Comparison of ENCODE assay signal across 17 mouse cellular contexts in genomic region chr11:9962696-9963202, GRCm38 (mm10).
DNase-seq lines count a peak whose midpoint lies in the region; ATAC-seq and TF ChIP-seq lines count a peak whose summit lies in the region.
"Had no signal": no experiment of that assay in that cellular context is flagged by ENCODE, and none has a peak within 500 bp of the region (broad histone marks: within the 10 kb centered on the region; RNA-seq: fewer than 3 reads in every experiment).

No protein-coding gene starts in this region.

- TF ChIP-seq CTCF in midbrain, postnatal 0 days (IDR thresholded peaks at IDR 0.05) = no peak

- no peak overlapping the region for H3K4me2 ChIP-seq in hindbrain, embryonic 11.5 days (replicated peaks; ENCODE audit: low read depth, low read length)
- no peak overlapping the region for H3K4me2 ChIP-seq in midbrain, embryonic 14.5 days (ENCODE audit: low read length)
- no peak overlapping the region for H3K4me2 ChIP-seq in midbrain, postnatal 0 days (ENCODE audit: low read depth, low read length, poor library complexity, severe bottlenecking)
- H3K4me2 ChIP-seq: forebrain, embryonic 13.5 days; heart, embryonic 12.5 days; hindbrain, embryonic 13.5 days had no signal

- H3K4me3 ChIP-seq in hindbrain, embryonic 11.5 days (ENCODE audit: low read depth, low read length) = no peak overlapping the region
- H3K4me3 ChIP-seq in hindbrain, embryonic 10.5 days = no peak overlapping the region
- H3K4me3 ChIP-seq in midbrain, embryonic 14.5 days (replicated peaks; ENCODE audit: low read depth, low read length) = no peak overlapping the region
- no peak overlapping the region for H3K4me3 ChIP-seq in midbrain, postnatal 0 days (ENCODE audit: low read depth, low read length)
- H3K4me3 ChIP-seq: embryonic facial prominence, embryonic 10.5 days; forebrain, embryonic 13.5 days; gastrocnemius, adult 2 months; heart, embryonic 12.5 days; hindbrain, embryonic 13.5 days had no signal

- no peaks in the 10 kb centered on the region for H3K36me3 ChIP-seq in hindbrain, embryonic 11.5 days (ENCODE audit: control insufficient read depth, insufficient read depth, low read length)
- no peaks in the 10 kb centered on the region for H3K36me3 ChIP-seq in hindbrain, embryonic 10.5 days
- no peaks in the 10 kb centered on the region for H3K36me3 ChIP-seq in midbrain, embryonic 14.5 days (ENCODE audit: control insufficient read depth, insufficient read depth, low read length)
- H3K36me3 ChIP-seq in midbrain, postnatal 0 days (ENCODE audit: insufficient read depth, low read length) = no peaks in the 10 kb centered on the region
- H3K36me3 ChIP-seq: embryonic facial prominence, embryonic 10.5 days; heart, embryonic 12.5 days; hindbrain, embryonic 13.5 days had no signal

- H3K27me3 ChIP-seq in hindbrain, embryonic 11.5 days (ENCODE audit: control insufficient read depth, insufficient read depth, low read length) = no peaks in the 10 kb centered on the region
- peaks cover 12% of the 10 kb centered on the region for H3K27me3 ChIP-seq in hindbrain, embryonic 10.5 days (ENCODE audit: insufficient read depth, poor library complexity, severe bottlenecking)
- 0 out of 2 replicates have a peak, but pooled peaks cover 9% of the 10 kb centered on the region for H3K27me3 ChIP-seq in midbrain, embryonic 14.5 days (ENCODE audit: control insufficient read depth, insufficient read depth, low read length)
- no peaks in the 10 kb centered on the region for H3K27me3 ChIP-seq in midbrain, postnatal 0 days (ENCODE audit: insufficient read depth, low read length)
- H3K27me3 ChIP-seq: forebrain, embryonic 13.5 days; heart, embryonic 12.5 days had no signal

- no peak overlapping the region for H3K27ac ChIP-seq in hindbrain, embryonic 11.5 days (ENCODE audit: low read depth, low read length)
- no peak overlapping the region for H3K27ac ChIP-seq in hindbrain, embryonic 10.5 days
- no peak overlapping the region for H3K27ac ChIP-seq in midbrain, embryonic 14.5 days (replicated peaks; ENCODE audit: low read depth, low read length)
- no peak overlapping the region for H3K27ac ChIP-seq in midbrain, postnatal 0 days (ENCODE audit: low read depth, low read length)
- H3K27ac ChIP-seq: embryonic facial prominence, embryonic 10.5 days; forebrain, embryonic 13.5 days; gastrocnemius, adult 2 months; hindbrain, embryonic 13.5 days had no signal

- peak; percentile 29 for DNase-seq in hindbrain, embryonic 11.5 days (ENCODE audit: low spot score)
- DNase-seq in hindbrain, embryonic 10.5 days (ENCODE audit: low spot score) = no peak
- DNase-seq in midbrain, embryonic 14.5 days = peak; percentile 32
- no peak for DNase-seq in midbrain, postnatal 0 days (ENCODE audit: low spot score)
- peak; percentile 6 for DNase-seq in testis, postnatal 14 days (ENCODE audit: low spot score)
- no peak for DNase-seq in testis, postnatal 10 days (ENCODE audit: low spot score)
- no peak for DNase-seq in right cerebral cortex, postnatal 4 days
- DNase-seq: adrenal gland, adult 8-10 months; adrenal gland, postnatal 36 days; cerebellum, adult 2 months; cerebellum, postnatal 10 days; gastrocnemius, adult 2 months; gastrocnemius, postnatal 25 days had no signal

- no peaks in the 10 kb centered on the region for H3K4me1 ChIP-seq in hindbrain, embryonic 11.5 days (replicated peaks; ENCODE audit: control insufficient read depth, insufficient read depth, low read length)
- no peaks in the 10 kb centered on the region for H3K4me1 ChIP-seq in hindbrain, embryonic 10.5 days (replicated peaks)
- H3K4me1 ChIP-seq in midbrain, embryonic 14.5 days (ENCODE audit: control insufficient read depth, insufficient read depth, low read length) = no peaks in the 10 kb centered on the region
- no peaks in the 10 kb centered on the region for H3K4me1 ChIP-seq in midbrain, postnatal 0 days (ENCODE audit: insufficient read depth, low read length)
- H3K4me1 ChIP-seq: embryonic facial prominence, embryonic 10.5 days; heart, embryonic 12.5 days; hindbrain, embryonic 13.5 days had no signal

- H3K9me3 ChIP-seq in hindbrain, embryonic 11.5 days (ENCODE audit: control insufficient read depth, low read length) = no peaks in the 10 kb centered on the region
- H3K9me3 ChIP-seq in hindbrain, embryonic 10.5 days = no peaks in the 10 kb centered on the region
- no peaks in the 10 kb centered on the region for H3K9me3 ChIP-seq in midbrain, embryonic 14.5 days (ENCODE audit: control insufficient read depth, low read length)
- no peaks in the 10 kb centered on the region for H3K9me3 ChIP-seq in midbrain, postnatal 0 days (ENCODE audit: low read length)
- H3K9me3 ChIP-seq: embryonic facial prominence, embryonic 10.5 days; forebrain, embryonic 13.5 days; heart, embryonic 12.5 days; hindbrain, embryonic 13.5 days had no signal

- H3K9ac ChIP-seq in hindbrain, embryonic 11.5 days (ENCODE audit: low read depth, low read length) = no peak overlapping the region
- H3K9ac ChIP-seq in midbrain, embryonic 14.5 days (replicated peaks; ENCODE audit: low read length) = no peak overlapping the region
- H3K9ac ChIP-seq in midbrain, postnatal 0 days (replicated peaks; ENCODE audit: low read length, poor library complexity, severe bottlenecking) = no peak overlapping the region
- H3K9ac ChIP-seq: forebrain, embryonic 13.5 days; heart, embryonic 12.5 days; hindbrain, embryonic 13.5 days had no signal

- peak; percentile 60 for ATAC-seq in hindbrain, embryonic 11.5 days (ENCODE audit: low FRiP score)
- ATAC-seq in midbrain, embryonic 14.5 days (ENCODE audit: low FRiP score, low TSS enrichment) = no peak; the same call in 1 of the 2 replicates
- no peak for ATAC-seq in midbrain, postnatal 0 days (ENCODE audit: low FRiP score)
- ATAC-seq: forebrain, embryonic 13.5 days had no signal

Comparison
In these comparisons a context has a peak if more than half of its experiments do, and no peak if none do; other contexts are left out.
1. DNase-seq: peak in hindbrain, embryonic 11.5 days (single experiment), midbrain, embryonic 14.5 days (single experiment) and testis, postnatal 14 days (single experiment); none in hindbrain, embryonic 10.5 days (single experiment), midbrain, postnatal 0 days (single experiment), testis, postnatal 10 days (single experiment) and right cerebral cortex, postnatal 4 days (single experiment).